Mouse (Mus musculus): ENCODE results near the gene Plxna2.

DNA sequence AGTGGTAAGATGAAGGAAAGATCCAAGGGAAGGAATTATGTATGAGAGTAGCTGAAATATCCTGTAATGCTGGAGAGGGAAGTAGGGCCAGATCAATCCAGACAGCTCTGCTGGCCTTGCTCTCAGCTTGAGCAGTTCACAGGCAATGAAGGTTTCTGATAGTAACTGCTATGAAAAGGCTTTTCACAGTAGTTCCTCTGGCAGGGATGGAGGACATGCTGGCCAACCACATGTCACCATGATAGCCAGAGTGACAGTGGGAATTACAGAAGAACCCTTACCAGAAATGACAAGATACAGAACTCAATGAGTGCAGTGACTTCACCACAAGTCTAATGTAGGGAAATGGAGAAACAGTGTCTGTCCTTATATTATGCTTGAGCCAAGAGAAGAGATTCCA is 210.3 kb downstream of the Plxna2 start:
- TF ChIP-seq POLR2A (IDR thresholded peaks at IDR 0.05; ENCODE audit: control insufficient read depth in 1 of 2, insufficient read depth in 1 of 2, low read depth in 1 of 2, low read length in 2 of 2, poor library complexity in 1 of 2) (no peak), CTCF (IDR thresholded peaks at IDR 0.05 in 2 of 3, conservative IDR thresholded peaks at IDR 0.05 in 1 of 3; ENCODE audit: control insufficient read depth in 1 of 3, insufficient read depth in 1 of 3, low read depth in 2 of 3, low read length in 3 of 3, poor library complexity in 1 of 3, severe bottlenecking in 1 of 3) (no peak), JUND (IDR thresholded peaks at IDR 0.05; ENCODE audit: low read depth, low read length) (no peak), SIN3A (IDR thresholded peaks at IDR 0.05; ENCODE audit: low read length) (no peak), MYC (IDR thresholded peaks at IDR 0.05; ENCODE audit: low read depth, low read length) (no peak), EP300 (IDR thresholded peaks at IDR 0.05; ENCODE audit: low read depth in 1 of 2, low read length in 2 of 2) (no peak)

Measured in MEL (cell line).